Mouse (Mus musculus): ENCODE measurements around the gene Itga5. TPM values are rescaled to one million over a fixed set of nuclear protein-coding genes. Genes with fewer than 3 reads are reported as not detected.

The Itga5 gene
- polyA plus RNA-seq, 1 experiment: 37.3 TPM

DNA sequence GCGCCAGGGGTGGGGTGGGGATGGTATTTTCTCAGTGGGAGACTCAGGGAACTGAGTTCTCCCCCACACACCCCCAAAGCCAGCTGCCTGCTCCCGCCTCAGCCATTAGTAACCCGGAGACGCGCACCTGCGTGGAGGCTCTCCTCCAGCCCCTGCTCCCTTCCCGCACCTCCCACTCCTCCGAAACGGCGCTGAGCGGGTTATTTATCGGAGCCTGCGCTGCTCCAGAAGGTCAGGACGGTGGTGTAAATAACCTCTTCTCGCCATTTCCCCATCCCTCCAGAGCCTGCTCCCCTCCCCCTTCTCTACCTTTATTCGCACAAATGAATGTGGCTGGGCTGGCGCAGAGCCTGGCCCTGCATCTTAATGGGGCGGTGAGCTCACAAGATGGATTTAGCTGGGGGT, 66.5 kb downstream of the Itga5 start:
- peaks cover 16% of the 10 kb centered on the region for H3K4me1 ChIP-seq (ENCODE audit: control insufficient read depth, insufficient read depth, low read length)
- no peak overlapping the region for H3K27ac ChIP-seq (ENCODE audit: insufficient read depth, low read depth, low read length)
- TF ChIP-seq CTCF (IDR thresholded peaks at IDR 0.05; ENCODE audit: low read depth, low read length) (no peak), POLR2A (IDR thresholded peaks at IDR 0.05; ENCODE audit: borderline replicate concordance, low read depth, low read length) (no peak)
- no peak overlapping the region for H3K4me3 ChIP-seq (ENCODE audit: insufficient read depth, low read length)

DNA sequence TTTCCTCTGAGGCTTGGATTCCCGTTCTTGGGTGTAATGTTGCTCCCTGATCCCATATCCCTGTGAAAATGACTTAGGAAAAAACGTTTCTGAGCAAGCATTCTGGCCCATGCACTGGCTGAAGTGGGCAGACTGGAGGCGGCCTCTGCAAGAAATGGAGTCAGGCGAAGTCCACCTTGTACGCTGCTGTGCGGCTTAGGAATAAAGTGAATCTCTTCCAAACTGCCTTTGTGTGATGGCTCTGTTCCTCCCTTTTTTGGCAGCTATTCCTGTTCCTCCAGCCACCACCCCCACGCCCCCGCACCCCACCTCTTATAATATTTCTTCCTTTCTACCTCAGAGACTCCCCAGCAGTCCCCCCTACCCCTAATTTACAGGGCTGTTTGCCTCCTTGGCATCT, 66.9 kb downstream of the Itga5 start:
- peaks cover 16% of the 10 kb centered on the region for H3K4me1 ChIP-seq (ENCODE audit: control insufficient read depth, insufficient read depth, low read length)
- no peak overlapping the region for H3K4me3 ChIP-seq (ENCODE audit: insufficient read depth, low read length)
- no peak overlapping the region for H3K27ac ChIP-seq (ENCODE audit: insufficient read depth, low read depth, low read length)
- TF ChIP-seq POLR2A (IDR thresholded peaks at IDR 0.05; ENCODE audit: borderline replicate concordance, low read depth, low read length): no peak
- no peak for TF ChIP-seq CTCF (IDR thresholded peaks at IDR 0.05; ENCODE audit: low read depth, low read length)

DNA sequence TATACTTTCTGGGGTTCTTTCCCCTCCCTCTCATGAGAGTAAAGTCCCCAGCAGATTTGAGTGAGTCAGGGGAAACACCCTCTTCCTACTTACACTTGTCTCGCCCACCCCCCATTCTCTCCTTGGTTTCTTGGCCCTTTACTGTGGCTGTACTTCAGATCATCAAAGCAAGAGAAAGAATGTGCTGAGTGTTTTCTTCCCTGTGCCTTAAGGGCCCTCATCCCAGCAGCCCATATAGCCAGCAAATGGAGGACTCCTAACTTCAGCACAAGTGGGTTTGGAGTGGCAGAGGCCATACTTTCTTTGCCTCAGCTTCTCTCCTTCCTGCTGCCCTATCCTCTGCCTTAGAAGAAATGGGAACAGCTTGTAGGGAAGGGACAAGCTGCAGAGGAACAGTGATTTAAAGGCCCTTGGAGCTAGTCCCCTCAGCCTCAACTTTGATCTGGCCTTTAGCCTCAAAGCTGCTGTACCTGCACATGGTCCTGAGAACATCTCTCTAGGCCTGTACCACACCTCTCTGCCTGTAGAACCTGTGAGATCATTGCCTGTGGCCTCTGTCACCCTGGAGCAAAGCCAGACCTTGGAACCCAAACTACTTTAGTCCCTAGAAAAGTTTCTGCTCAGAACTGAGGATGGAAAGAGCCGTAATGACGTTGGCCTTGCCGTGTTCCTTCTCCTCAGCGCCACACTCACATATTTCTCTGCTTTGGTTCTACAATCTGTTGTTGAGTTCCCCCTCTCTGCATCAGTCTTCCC, 67.5 kb downstream of the Itga5 start:
- no peak for TF ChIP-seq CTCF (IDR thresholded peaks at IDR 0.05; ENCODE audit: low read depth, low read length)
- TF ChIP-seq POLR2A (IDR thresholded peaks at IDR 0.05; ENCODE audit: borderline replicate concordance, low read depth, low read length): no peak
- H3K4me1 ChIP-seq (ENCODE audit: control insufficient read depth, insufficient read depth, low read length): peaks cover 11% of the 10 kb centered on the region
- H3K4me3 ChIP-seq (ENCODE audit: insufficient read depth, low read length): no peak overlapping the region
- no peak overlapping the region for H3K27ac ChIP-seq (ENCODE audit: insufficient read depth, low read depth, low read length)

DNA sequence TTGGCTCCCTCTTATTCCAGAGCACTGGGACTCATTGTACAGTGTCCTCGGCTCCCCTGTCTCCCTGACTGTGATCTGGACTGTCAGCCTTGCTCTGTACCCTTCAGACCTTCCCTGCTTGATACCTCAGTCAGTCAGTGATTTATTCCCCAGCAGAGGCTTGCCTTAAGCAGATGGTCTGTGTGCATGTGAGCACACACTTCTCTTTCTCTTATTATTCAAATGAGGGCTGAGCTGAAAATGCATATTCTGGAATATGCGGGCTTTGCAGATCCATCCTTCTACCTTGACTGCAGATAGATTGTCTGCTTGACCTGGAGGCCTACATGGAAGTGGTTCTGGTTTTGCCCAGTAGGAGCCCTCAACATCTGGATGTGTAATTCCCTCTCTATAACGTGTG, 68.5 kb downstream of the Itga5 start:
- no peak overlapping the region for H3K4me3 ChIP-seq (ENCODE audit: insufficient read depth, low read length)
- TF ChIP-seq POLR2A (IDR thresholded peaks at IDR 0.05; ENCODE audit: borderline replicate concordance, low read depth, low read length) (no peak), CTCF (IDR thresholded peaks at IDR 0.05; ENCODE audit: low read depth, low read length) (no peak)
- 0 out of 2 replicates have a peak, but pooled peaks cover 3% of the 10 kb centered on the region for H3K4me1 ChIP-seq (ENCODE audit: control insufficient read depth, insufficient read depth, low read length)
- no peak overlapping the region for H3K27ac ChIP-seq (ENCODE audit: insufficient read depth, low read depth, low read length)

DNA sequence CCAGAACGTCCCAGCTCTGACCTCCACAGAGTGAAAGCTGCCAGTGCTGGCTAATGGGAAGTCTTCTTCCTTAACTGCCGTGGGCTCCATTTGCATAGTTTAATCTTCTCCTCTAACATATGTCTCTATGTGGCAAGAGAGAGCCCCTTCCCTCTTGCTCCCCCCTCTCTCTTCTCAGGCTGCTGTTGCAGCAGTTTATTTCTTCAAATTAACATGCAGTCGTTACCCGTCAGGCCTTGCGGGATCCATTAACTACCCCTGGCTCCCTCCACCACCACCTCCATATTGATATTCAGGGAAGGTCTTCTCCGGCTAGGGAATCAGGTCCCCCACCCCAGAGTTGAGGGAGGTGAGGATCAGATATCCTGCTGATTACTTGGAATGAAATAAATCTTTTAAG, 69.2 kb downstream of the Itga5 start:
- H3K4me1 ChIP-seq (ENCODE audit: control insufficient read depth, insufficient read depth, low read length): 0 out of 2 replicates have a peak, but pooled peaks cover 3% of the 10 kb centered on the region
- no peak overlapping the region for H3K27ac ChIP-seq (ENCODE audit: insufficient read depth, low read depth, low read length)
- TF ChIP-seq POLR2A (IDR thresholded peaks at IDR 0.05; ENCODE audit: borderline replicate concordance, low read depth, low read length) (no peak), CTCF (IDR thresholded peaks at IDR 0.05; ENCODE audit: low read depth, low read length) (no peak)
- no peak overlapping the region for H3K4me3 ChIP-seq (ENCODE audit: insufficient read depth, low read length)

DNA sequence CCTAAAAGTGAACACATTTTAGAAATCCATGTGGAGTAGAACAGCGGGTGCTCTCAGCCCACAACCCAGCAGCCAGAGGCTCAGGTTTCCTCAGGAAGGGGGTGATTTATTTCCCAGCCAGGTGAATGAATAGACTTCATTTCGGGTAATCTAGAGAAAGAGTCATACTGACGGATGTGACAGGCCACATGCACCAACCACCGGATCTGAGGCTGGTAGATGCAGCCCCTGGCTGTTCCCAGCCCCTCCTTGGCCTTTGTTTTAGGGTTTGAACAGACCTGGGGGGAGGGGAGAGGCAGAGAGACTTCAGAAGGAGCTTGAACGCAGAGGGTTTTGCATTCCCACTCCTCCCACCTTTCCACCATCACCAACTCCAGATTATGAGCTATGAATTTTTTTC, 70.7 kb downstream of the Itga5 start:
- H3K27ac ChIP-seq (ENCODE audit: insufficient read depth, low read depth, low read length): no peak overlapping the region
- no peak for TF ChIP-seq POLR2A (IDR thresholded peaks at IDR 0.05; ENCODE audit: borderline replicate concordance, low read depth, low read length)
- TF ChIP-seq CTCF (IDR thresholded peaks at IDR 0.05; ENCODE audit: low read depth, low read length): no peak
- H3K4me1 ChIP-seq (ENCODE audit: control insufficient read depth, insufficient read depth, low read length): no peaks in the 10 kb centered on the region
- no peak overlapping the region for H3K4me3 ChIP-seq (ENCODE audit: insufficient read depth, low read length)

DNA sequence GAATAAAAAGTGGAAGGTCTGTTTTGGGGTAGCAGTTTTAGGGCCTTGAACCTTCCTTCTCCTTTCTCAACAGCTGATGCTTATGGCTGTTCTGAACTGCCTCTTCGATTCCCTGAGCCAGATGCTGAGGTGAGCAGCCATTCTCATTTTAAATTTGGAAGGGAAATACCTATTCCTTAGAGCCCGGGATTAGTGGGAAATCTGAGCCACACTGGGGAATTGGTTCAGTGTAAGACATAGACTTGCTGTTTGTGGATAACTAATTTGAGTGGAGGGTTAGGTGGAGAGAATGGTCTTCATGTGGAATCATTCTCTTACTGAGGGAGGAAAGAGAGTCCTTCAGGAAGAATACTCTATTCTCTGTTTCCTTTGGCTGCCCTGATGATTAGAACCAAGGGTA, 71.9 kb downstream of the Itga5 start:
- Histone ChIP-seq H3K4me3 (ENCODE audit: insufficient read depth, low read length) (no peak overlapping the region), H3K4me1 (ENCODE audit: control insufficient read depth, insufficient read depth, low read length) (no peaks in the 10 kb centered on the region), H3K27ac (ENCODE audit: insufficient read depth, low read depth, low read length) (no peak overlapping the region)
- no peak for TF ChIP-seq CTCF (IDR thresholded peaks at IDR 0.05; ENCODE audit: low read depth, low read length)
- TF ChIP-seq POLR2A (IDR thresholded peaks at IDR 0.05; ENCODE audit: borderline replicate concordance, low read depth, low read length): no peak

Other genes with a start within 250 kb of the Itga5 start
- gene Smug1, start 199.7 kb downstream of the Itga5 start, polyA plus RNA-seq (2012; ENCODE audit: insufficient read depth, insufficient read length, missing spikeins): 6.7 and 7.4 TPM in 2 replicates
- 33.5 and 37.2 TPM in 2 replicates for gene Cbx5, start 126.9 kb downstream of the Itga5 start, polyA plus RNA-seq (2012; ENCODE audit: insufficient read depth, insufficient read length, missing spikeins)
- 154 and 160 TPM in 2 replicates for gene Hnrnpa1, start 126.3 kb downstream of the Itga5 start, polyA plus RNA-seq (2012; ENCODE audit: insufficient read depth, insufficient read length, missing spikeins)
- gene Nfe2, start 108.4 kb downstream of the Itga5 start, polyA plus RNA-seq (2012; ENCODE audit: insufficient read depth, insufficient read length, missing spikeins): 0.88 and 1.7 TPM in 2 replicates
- 129 and 132 TPM in 2 replicates for gene Copz1, start 94.0 kb downstream of the Itga5 start, polyA plus RNA-seq (2012; ENCODE audit: insufficient read depth, insufficient read length, missing spikeins)
- 1.4 and 2.7 TPM in 2 replicates for gene Gpr84, start 56.2 kb downstream of the Itga5 start, polyA plus RNA-seq (2012; ENCODE audit: insufficient read depth, insufficient read length, missing spikeins)
- 73.0 and 86.1 TPM in 2 replicates for gene Zfp385a, start 26.7 kb downstream of the Itga5 start, polyA plus RNA-seq (2012; ENCODE audit: insufficient read depth, insufficient read length, missing spikeins)
- not detected in 2 replicates for gene Gtsf1, start 63.7 kb upstream of the Itga5 start, polyA plus RNA-seq (2012; ENCODE audit: insufficient read depth, insufficient read length, missing spikeins)
- gene Gtsf2, start 81.7 kb upstream of the Itga5 start, polyA plus RNA-seq (2012; ENCODE audit: insufficient read depth, insufficient read length, missing spikeins): not detected in 2 replicates
- gene Nckap1l, start 87.0 kb upstream of the Itga5 start, polyA plus RNA-seq (2012; ENCODE audit: insufficient read depth, insufficient read length, missing spikeins): 330 and 354 TPM in 2 replicates
- 49.4 and 63.6 TPM in 2 replicates for gene Pde1b, start 136.3 kb upstream of the Itga5 start, polyA plus RNA-seq (2012; ENCODE audit: insufficient read depth, insufficient read length, missing spikeins)
- gene Ppp1r1a, start 171.2 kb upstream of the Itga5 start, polyA plus RNA-seq (2012; ENCODE audit: insufficient read depth, insufficient read length, missing spikeins): not detected in 2 replicates
- gene Glycam1, start 198.3 kb upstream of the Itga5 start, polyA plus RNA-seq (2012; ENCODE audit: insufficient read depth, insufficient read length, missing spikeins): not detected in 2 replicates

Measured in bone marrow macrophage, adult 2 months (primary cell).